Mouse (Mus musculus) gastrocnemius, postnatal 4 days (tissue): Measurements from ENCODE around the gene Kif26a. TPM values are rescaled to one million over a fixed set of nuclear protein-coding genes. Genes with fewer than 3 reads are reported as not detected.

Experiments
- DNase-seq, 2 experiments: peaks; one replicate each; pipeline ENCODE4 v3.0.0; 2021 to 2022; ENCODE audit warnings: low spot score in 2 of 2, mixed read lengths in 2 of 2
- long read RNA-seq, 2 experiments: library from polyadenylated mRNA; stranded (forward); transcript quantifications; one replicate each; pipeline ENCODE4 v2.0.0; 2021
- total RNA-seq, 2 experiments: library from RNA; stranded (reverse); gene quantifications; 2 replicates each; pipeline ENCODE4 v1.2.3; 2021

Kif26a gene
- total RNA-seq = 10 to 100 TPM; 14.5 to 15.8 TPM
- long read RNA-seq, experiment 1, partial matches to known transcripts = 3 of 3 reads
- long read RNA-seq, experiment 1, other reads (novel, unspliced or antisense) = 0 of 3 reads
- long read RNA-seq, experiment 2, partial matches to known transcripts = 3 of 5 reads
- long read RNA-seq, experiment 2, other reads (novel, unspliced or antisense) = 2 of 5 reads

DNA sequence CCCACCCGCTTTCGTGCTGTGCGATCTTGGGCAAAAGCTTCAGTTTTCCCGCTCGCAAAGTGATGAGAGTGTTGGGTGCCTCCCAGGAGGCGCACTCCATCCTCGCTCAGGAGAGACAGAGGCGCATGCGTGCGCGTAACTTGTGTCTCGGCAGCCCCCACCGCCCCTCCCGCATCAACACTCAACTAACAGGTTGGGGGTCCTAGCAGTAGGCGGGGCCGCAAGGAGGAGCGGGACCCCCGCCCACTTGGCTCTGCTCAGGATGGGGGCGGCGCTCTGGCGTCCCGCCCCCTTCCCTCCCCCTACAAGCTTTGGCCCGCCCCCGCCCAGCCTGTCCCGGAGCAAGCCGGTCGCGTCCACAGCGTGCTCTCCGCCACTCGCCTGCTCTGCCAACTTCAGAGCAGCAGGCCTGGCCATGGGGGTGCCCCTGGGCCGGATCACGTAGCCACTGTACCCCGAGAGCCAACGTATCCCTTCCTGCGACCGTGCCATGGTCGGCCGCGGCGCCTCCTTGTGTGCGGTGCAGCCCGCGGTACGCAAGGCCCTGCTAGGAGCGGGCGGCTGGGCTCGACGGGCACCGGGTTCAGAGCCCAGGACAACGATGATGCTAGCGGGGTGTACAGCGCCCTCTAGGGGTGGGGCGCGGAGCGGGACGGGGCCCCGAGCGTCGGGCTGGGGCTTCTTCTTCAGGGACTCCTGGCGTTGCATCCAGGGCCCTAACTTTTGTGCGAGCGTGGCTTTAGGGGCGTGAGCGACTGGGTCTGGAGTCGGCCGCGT, at the start of gene Kif26a:
Gene Kif26a, plus strand, starts transcription at position 334 of the 777 bp plus-strand sequence.
- DNase-seq = peak in 1 of 2 experiments; percentile 61

DNA sequence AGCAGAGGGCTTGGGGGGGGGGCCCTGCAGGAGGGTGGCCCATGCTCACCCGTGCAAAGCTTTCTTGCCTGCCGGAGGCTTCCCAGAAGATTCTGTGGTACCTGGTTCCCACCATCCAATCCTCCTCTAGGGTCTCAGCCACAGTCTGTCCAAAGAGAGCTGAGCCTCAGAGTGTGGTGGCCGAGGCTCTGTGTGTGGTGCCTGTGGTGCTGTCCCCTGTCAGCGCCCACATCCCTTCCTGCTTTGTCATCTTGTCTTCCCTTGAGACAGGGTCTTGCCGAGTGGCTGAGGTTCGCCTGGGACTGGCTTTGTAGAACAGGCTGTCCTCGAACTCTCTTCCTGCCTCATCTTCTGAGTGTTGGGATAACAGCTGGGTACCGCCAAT, 49.3 kb upstream of the Kif26a start:
- DNase-seq = no peak

DNA sequence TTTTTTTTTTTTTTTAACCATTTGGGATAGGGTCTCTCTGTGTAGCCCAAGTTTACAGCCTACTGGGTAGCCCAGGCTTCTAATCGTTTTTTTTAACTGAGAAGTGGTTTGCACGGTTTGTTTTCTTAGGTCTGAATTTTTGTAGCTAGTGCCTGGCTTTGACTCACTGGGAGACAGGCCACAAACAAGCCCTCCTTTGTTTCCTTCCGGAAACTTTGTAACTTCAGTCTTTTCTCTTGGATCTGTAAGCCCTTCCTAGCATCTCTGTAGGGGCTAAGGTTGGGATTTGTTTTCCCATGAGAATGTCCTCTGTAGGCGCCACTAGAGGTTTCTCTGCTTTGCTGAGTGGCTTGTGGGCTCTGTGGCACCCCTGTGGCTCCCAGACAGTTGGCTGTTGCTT, 45.9 kb upstream of the Kif26a start:
- no peak for DNase-seq

DNA sequence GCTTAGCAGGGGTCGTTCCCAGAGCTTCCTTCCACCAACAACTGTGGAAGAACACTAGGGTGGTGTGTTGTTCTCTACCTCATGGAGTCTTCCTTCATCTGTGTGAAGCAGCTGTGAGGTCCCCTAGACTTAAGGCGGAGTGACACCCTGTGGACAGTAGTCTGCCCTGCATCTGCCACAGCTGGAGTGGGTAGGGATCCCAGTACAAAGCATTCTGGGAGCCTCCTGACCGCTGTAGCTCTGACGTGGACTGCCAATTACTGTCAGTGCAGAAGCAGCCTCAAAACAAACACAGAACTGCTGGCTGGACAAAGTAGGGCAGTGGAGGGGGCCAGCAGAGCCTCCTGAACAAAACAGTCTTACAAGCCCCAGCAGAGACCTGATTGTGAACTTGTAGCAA, 45.0 kb upstream of the Kif26a start:
- no peak for DNase-seq

DNA sequence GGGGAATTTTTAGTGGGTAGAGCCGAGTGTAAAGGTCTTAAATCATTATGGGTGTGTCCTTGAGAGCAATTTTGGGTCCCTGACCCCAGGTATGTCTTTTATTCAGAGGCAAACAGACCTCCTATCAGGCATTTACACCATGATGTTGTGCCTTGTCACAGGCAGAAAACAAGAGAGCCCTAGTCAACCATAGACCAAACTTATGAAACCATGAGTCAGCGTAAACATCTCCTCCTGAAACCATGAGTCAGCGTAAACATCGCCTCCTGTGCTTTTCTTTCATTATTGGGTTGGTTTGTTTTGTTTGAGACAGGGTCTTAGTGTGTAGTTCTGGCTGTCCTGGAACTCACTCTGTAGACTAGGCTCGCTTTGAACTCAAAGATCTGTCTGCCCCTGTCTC, 42.8 kb upstream of the Kif26a start:
- DNase-seq = no peak

DNA sequence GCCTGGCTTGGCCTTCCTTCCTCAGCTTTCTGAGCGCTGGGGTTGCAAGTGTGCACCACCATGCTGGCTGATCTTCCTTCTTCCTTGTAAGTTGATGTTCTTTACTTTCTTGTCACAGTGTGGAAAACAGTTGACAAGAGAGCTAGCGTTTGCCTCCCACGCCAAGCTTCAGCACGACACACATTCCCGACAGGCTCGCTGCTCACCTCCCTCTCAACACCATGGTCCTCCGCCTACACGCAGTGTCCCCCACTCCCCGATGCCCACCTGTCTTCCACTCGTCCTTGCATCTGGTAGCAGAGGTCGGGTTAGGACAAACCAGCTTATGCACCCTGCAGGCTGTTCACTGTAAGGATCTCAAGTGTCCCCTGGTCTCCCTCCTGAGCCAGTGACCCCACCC, 41.1 kb upstream of the Kif26a start:
- no peak for DNase-seq

DNA sequence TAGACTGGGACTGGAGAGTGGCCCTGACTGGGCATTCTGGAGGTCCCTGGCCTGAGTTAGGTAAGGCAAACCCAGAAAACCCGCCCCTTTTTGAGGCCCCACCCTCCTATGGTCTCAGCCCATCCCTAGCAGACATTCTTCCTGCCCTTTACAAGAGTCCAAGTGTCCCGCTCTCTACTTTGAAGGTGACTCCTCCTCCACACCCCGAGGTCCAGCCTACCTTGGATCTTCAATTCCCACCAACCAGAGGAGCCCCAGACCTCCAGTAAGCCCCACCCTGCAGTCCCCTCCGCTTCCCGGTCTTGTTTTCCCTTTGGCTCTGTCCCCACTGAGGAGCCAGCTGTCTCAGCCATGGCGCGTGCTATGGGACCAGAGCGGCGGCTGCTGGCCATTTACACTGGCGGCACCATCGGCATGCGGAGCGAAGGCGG, 39.5 kb upstream of the Kif26a start, which contains the start of gene Aspg:
Gene Aspg, plus strand, starts transcription at position 139 of the 431 bp plus-strand sequence.
- DNase-seq = no peak

DNA sequence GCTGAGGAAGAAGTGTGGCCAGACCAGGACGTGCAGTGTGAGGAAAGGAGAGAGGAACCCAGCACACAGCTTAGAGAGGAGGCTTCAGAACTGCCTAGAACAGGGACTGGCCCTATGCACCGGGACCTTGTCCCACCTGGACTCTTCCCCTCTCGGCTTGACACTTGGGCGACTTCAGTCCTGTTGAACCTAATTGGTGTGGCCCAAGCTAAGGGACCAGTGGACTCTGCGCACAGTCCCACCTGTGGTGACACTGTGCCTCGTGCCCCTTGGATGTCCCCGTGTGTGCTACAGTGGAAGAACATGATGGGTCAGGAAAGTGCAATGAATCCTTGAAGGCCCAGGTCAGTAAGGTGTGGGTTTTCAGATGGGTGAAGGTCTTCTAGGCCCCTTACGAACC, 38.3 kb upstream of the Kif26a start:
- DNase-seq = no peak

DNA sequence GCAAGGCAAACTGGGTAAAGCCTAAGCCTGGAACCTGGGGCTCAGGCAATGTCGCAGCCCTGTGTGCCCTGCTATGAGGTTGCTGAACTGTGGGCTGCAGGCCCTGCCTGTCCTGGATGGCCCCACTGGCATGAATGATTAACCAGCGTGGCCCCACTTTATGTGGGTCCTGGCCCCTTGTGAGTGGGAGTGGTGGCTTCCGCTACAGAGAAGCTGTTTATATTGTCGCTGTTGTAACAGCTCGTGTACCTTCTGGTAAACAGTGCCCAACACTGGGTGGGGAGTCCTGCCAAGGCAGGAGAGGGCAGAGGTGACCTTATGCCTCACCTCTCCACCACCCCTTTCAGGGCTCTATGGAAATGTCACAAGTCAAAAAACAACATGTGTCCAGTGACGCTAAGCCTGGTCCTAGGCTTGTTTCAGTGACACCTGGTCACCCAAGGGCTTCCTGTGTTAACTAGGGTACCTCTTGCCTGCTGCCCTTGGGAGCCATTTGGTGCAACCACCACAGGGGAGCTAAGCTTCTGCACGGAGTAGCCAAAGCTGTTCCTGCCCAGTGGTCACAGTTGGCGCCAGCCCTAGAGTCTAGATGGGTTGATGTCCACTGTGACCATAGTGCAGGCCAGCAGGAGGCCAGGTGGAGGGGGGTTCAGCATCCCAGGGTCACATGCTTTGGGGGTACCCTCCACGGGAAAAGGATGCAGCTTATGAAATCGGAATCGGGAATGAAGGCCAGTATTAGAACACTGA, 37.1 kb upstream of the Kif26a start:
- no peak for DNase-seq

DNA sequence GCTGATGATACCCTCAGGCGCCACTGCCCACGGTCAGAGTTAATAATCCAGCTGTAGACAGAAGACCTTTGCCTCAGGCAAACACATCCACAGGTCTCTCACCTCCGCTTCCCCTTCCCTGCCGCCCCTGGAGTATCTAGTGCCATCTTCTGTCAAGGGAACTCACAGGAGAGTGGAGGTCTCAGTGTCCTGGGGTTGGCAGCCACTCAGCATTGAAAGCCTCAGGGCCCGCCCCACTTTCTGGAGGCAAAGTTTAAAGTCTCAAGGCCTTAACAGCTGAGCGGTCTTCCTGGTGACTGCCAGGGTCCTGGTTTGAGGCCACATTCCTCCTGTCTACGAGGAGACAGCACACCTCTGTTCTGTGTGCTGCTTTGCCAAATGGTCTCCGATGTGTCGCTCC, 36.3 kb upstream of the Kif26a start:
- DNase-seq = no peak

DNA sequence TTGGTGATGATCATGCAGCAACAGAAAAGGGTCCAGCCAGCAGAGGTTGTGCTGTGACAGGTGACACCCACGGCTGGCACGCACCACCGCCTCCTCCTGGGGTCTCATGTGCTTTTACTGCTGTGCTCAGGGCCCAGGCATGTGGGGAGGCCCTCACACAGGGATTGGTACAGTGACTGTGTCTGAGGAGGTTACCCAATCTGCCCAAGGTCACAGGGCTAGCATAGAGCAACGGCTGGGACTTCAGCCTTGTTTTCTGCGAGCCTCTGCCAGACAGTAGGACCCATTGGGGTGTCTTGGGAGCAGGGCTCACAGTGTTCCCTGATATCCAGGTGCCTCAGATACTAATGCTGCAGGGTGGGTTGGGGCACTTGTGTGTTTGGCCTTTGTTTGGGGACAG, 34.7 kb upstream of the Kif26a start:
- DNase-seq = no peak

DNA sequence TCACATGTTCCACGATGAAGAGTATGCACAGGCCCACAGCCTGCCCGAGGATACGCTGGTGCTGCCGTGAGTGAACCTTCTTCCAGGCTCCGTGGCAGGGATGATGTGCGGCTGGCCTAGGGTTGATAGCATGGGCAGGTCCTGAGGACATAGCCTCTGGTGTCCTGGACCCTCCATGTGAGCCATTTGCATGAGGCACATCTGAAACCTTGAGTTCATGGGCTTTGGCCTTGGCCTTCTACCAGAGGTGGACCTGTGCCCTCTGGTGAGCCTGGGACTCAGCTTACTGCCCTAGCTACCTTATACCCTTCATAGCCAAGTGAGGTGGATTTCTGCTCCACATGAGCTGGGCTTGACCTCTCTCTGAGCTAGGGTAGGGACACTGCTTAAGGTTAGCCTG, 33.8 kb upstream of the Kif26a start:
- no peak for DNase-seq

DNA sequence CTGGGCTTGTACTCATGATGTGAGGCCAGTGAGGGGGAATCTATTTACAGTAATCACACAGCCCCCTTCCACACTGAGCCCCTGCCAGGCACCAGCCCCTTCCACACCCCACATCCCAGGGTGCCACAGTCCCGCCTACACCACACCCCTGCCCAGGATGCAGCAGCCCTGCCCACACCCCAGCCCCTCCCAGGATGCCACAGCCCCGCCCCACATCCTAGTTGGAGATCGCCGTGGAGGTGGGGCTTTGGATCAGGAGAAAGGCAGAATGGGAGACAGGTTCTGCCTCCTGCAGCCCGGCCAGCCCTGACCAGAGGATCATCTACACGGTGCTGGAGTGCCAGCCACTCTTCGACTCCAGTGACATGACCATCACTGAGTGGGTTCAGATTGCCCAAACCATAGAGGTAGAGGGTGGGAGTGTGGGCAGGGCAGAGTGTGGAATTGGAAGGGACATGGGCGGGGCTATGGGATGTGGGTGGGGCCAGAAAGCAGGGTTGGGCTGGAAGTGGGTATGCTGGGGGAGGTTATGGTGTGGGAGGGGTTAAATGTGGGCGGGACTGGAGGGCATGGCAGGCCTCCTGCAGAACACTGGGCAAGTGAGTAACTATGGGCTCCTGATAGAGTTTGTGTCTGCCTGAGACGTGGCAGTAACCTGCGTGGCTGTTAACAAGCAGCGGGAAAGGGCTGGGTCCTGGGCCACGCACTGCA, 33.2 kb upstream of the Kif26a start:
- no peak for DNase-seq

DNA sequence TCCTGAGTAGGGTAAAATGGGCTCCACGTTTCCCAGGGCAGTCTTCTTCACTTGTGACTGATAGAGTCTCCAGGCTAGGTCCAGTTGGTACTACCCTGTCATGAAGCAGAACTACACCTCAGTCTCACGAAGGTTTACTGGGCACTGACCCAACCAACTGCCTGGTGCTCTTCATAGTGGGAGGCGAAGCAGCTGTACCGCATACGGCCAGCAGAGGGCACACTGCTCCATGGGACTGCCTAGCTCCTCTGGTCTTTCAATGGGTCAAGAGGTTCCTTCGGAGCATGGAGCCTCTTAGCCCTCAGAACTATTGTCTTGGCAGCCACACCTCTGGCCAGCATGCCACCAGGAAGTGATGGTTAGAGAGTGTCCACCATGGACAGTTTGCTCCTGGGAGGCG, 32.3 kb upstream of the Kif26a start:
- DNase-seq = peak; percentile 64 to 82

DNA sequence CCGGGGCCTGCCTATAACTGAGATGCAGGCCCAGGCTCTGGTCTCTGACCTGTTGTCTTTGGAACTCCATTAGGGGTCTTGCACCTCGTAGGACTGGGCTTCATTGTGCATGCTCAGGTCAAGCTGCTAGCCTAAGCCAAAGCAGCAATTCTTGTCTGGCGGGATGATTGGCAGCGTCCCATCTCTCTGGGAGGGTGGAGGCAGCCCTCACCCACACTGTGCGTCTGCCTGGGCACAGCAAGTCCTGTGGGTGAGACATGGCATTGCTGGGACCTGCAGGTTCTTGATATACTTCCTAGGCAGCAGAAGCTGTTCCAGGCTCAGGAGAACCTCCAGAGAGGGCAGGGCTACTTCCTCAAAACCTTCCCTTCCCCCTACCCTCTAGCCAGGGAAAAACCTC, 29.0 kb upstream of the Kif26a start:
- DNase-seq = no peak

DNA sequence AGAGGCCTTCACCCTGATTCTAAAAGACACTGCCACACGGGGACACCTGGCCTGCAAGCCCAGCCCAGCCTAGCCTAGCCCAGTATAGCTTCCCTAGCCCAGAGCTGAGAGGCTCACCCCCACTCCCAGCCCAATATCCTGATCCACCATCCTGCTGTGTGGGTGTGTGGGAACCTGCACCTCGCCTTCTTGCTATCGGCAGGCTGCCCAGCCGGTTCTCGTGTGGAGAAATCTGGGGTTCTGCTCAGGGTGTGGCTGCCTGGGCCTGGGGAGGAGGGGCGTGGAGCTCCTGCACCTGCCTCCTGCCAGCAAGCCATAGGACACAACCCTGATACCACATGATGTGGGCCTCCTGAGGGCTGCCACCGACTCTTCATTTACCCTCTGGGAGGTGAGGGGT, 28.4 kb upstream of the Kif26a start:
- DNase-seq = no peak

DNA sequence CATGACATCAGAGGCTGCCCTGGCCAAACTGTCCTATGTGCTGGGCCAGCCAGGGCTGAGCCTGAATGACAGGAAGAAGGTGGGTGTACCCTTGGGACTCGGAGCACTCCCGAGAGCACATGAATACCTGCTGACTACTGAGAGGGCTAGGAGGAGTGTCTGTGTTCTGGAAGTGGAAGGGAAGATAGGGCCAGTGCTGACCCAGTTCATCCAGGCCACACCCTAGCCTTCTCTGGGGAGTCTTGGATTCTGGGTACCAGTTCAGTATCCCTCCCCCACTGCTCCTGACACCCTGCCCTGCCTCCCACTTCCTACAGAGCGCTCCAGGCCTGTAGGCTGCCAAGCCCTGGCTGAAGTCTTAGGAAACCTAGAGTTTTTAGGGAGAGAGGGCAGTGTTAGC, 24.8 kb upstream of the Kif26a start:
- DNase-seq = no peak

DNA sequence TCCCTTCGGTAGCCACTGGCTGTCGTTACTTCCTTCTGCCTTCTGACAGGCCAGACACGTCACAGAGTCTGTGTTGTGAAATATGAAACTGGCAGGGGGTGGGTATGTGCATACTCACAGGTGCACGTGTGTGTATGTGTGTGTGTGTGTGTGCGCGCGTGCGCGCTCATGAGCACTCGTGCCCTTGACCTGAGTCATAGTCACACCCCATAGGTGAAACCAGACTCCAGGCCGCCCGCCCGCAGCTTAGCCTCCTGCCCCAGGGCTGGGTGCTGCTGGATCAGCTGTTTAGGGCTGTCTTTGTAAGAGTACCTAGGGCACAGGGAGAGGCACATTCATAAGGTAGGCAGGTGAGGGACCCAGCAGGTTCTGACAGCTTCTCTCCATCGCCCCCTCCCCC, 20.1 kb upstream of the Kif26a start:
- DNase-seq = no peak

DNA sequence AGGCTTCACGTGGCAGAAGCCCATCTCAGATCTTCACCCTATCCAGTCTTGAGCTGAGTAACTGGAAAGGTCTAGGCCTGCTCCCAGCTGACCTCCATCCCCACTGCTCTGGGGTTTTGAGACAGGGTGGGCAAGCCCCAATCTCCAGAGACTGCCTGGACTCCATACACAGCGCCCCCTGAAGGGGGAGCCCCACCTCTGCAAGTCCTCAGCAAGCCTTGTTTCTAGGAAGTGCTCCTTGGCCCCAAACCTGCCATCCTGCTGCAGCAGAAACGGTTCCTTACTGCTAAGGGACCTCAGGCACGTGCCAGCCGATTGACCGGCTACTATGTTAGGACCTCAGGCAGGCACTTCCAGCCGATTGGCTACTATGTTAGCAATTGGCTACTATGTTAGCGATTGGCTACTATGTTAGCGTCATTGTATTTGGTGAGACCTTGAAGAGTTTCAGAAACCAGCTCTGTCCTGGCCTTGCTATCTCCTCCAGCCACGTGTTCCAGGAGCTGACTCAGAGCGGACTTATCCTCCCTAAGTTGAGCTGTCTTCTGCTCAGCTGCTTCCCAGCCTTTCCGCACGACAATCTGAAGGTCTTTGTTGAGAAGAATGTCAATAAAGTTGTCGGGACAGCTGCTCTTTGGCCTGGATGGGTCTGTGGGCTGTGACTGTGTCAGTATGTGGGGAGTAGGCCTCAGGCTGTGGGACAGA, 18.9 kb upstream of the Kif26a start:
- DNase-seq = no peak

DNA sequence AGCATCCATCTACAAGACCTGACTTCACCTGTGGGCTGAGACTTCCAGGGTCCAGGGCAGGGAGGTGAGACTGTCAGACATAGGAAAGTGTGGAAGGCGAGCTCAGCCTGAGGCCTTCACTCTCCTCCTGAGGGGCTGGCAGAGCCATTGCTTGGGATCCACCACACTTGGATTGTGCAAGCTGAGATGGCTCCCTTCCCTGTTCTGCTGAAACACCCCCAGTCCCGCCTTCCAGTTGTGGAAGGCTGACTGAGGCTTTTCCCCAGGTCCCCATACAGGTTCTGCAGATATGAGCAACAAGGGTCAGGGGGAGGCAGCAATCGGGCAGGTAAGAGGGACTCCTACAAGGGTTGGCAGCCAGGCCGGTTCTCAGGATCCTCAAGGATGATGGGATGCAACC, 17.5 kb upstream of the Kif26a start:
- no peak for DNase-seq

DNA sequence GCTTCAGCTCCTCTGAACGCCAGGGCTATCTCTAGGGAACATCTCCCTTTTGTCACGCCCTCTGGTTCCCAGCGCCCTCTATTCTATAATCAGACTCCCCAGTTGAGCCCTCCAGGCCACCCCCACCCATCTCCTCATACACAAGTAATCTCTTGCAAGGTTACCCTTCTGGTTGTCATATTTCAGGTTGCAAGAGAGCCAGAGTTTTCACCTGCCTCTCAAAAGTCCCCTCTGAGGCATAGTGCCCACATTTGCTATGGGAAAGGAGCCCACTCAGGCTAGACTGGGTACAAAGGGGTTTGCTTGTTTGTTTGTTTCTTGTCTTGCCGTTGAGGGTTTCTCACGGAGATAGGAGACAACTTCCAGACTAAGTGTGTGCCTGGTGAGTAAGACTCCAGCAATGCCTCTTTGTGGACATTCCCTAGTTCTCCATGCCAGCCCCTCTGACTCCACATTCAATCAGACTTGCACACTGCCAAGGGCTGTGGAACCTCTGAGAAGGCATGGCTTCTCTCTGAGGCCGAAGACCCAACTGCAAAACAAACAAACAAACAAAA, 16.6 kb upstream of the Kif26a start:
- no peak for DNase-seq
